Mouse (Mus musculus) stomach, postnatal 0 days (tissue): ENCODE data around the gene Cdhr3. TPM values are rescaled to one million over a fixed set of nuclear protein-coding genes. Genes with fewer than 3 reads are reported as not detected.

Experiments used
- ATAC-seq: fragments of 200-750 bp; cut with Nextera tagmentation; 2 replicates; pipeline ENCODE4 v1.8.0; 2017; ENCODE audit not compliant: low FRiP score, low TSS enrichment
- DNase-seq: peaks from one replicate; pipeline ENCODE4 v3.0.0-alpha.2; 2016; ENCODE audit warnings: low spot score
- H3K27ac ChIP-seq: fragments of 300-500 bp; sonication (generic); replicated peaks from 2 replicates; pipeline ENCODE4 v1.5.1; 2014; ENCODE audit warnings: mild to moderate bottlenecking, control low read depth
- H3K27me3 ChIP-seq: fragments of 300-500 bp; sonication (generic); 2 replicates; pipeline ENCODE4 v1.6.1; 2014; ENCODE audit warnings: low read length; ENCODE audit not compliant: control insufficient read depth, insufficient read depth
- H3K36me3 ChIP-seq: fragments of 300-500 bp; sonication (generic); 2 replicates; pipeline ENCODE4 v1.6.1; 2014; ENCODE audit warnings: low read length, mixed read lengths; ENCODE audit not compliant: control insufficient read depth, insufficient read depth
- H3K4me1 ChIP-seq: fragments of 300-500 bp; sonication (generic); replicated peaks from 2 replicates; pipeline ENCODE4 v1.6.1; 2014; ENCODE audit warnings: antibody characterized with exemption; ENCODE audit not compliant: control insufficient read depth, insufficient read depth
- H3K4me2 ChIP-seq: fragments of 300-500 bp; sonication (generic); replicated peaks from 2 replicates; pipeline ENCODE4 v1.6.1; 2014; ENCODE audit warnings: low read depth, mild to moderate bottlenecking, control low read depth, moderate library complexity
- H3K4me3 ChIP-seq: fragments of 300-500 bp; sonication (generic); 2 replicates; pipeline ENCODE4 v1.5.1; 2014; ENCODE audit warnings: low read depth, low read length, control low read depth
- H3K9ac ChIP-seq: fragments of 300-500 bp; sonication (generic); 2 replicates; pipeline ENCODE4 v1.6.1; 2014; ENCODE audit warnings: mild to moderate bottlenecking, low read length, control low read depth, mixed read lengths
- H3K9me3 ChIP-seq: fragments of 300-500 bp; sonication (generic); 2 replicates; pipeline ENCODE4 v1.6.1; 2016; ENCODE audit warnings: low read length; ENCODE audit not compliant: control insufficient read depth
- CTCF ChIP-seq: IDR thresholded peaks from 2 replicates; pipeline ENCODE4 v1.5.1; 2016; ENCODE audit warnings: antibody characterized with exemption, low read depth, mild to moderate bottlenecking, moderate library complexity
- EP300 ChIP-seq: optimal IDR thresholded peaks from 2 replicates; pipeline ENCODE3; 2016; ENCODE audit warnings: antibody characterized with exemption
- whole genome bisulfite sequencing: fragments of 180-500 bp; shearing (Covaris S2); extraction: QIAGEN DNeasy Blood & Tissue Kit; methylation state at CpG from one replicate; pipeline ENCODE4 v1.1.7; 2014; 5-methylcytosine and 5-hydroxymethylcytosine counted together
- polyA plus RNA-seq: library from polyadenylated mRNA; unstranded; fragments of >200 nt; fragmentation: Nextera tagmentation; extraction: Ambion mirVana; gene quantifications from 2 replicates; pipeline ENCODE4 v1.2.1, GENCODE M21; 2015

The Cdhr3 gene
- polyA plus RNA-seq, 1 experiment from 2014 or later, result 0.05 TPM

- Histone ChIP-seq H3K4me3 (no peak overlapping the region), H3K4me2 (no peak overlapping the region), H3K9me3 (no peaks in the 10 kb centered on the region), H3K27me3 (no peaks in the 10 kb centered on the region), H3K9ac (no peak overlapping the region), H3K36me3 (no peaks in the 10 kb centered on the region), H3K27ac (no peak overlapping the region), H3K4me1 (peaks cover 2% of the 10 kb centered on the region; the same call in 1 of the 2 replicates)
- no peak for DNase-seq
- no peak for TF ChIP-seq EP300
- no peak for TF ChIP-seq CTCF
- 64% methylated on average over 3 of the region's 3 CpGs for WGBS
- ATAC-seq, result no peak
Observed at GRCm38 (mm10) chr12:33048391-33048790, 44.3 kb downstream of the Cdhr3 start.

DNA sequence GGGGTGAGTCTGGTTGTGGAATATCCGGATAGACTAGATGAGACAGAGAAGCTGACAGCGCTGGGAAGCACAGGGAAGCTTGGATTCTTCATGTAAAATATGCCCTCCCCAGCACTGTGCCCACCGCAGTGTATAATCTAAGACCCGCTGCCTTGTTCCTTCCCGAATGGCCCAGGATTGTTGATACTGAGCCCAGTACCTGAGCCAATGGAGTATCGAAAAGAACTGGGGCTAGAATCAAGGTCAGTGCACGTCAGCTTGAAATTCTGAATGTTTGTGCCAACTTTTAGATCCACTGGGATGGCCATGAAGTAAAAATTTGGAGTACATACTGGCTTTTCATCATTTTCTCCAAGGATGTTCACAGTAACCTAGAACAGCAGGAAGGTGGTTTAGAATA lies 46.2 kb downstream of the Cdhr3 start:
- H3K4me1 ChIP-seq, result peaks cover 2% of the 10 kb centered on the region; the same call in 1 of the 2 replicates
- no peak overlapping the region for H3K9ac ChIP-seq
- H3K27me3 ChIP-seq, result no peaks in the 10 kb centered on the region
- H3K4me3 ChIP-seq, result no peak overlapping the region
- ATAC-seq (no peak), DNase-seq (no peak)
- TF ChIP-seq CTCF, result no peak
- TF ChIP-seq EP300, result no peak
- no peak overlapping the region for H3K4me2 ChIP-seq
- WGBS, result 88% methylated on average over 7 of the region's 7 CpGs
- no peaks in the 10 kb centered on the region for H3K36me3 ChIP-seq
- H3K9me3 ChIP-seq, result no peaks in the 10 kb centered on the region
- no peak overlapping the region for H3K27ac ChIP-seq

DNA sequence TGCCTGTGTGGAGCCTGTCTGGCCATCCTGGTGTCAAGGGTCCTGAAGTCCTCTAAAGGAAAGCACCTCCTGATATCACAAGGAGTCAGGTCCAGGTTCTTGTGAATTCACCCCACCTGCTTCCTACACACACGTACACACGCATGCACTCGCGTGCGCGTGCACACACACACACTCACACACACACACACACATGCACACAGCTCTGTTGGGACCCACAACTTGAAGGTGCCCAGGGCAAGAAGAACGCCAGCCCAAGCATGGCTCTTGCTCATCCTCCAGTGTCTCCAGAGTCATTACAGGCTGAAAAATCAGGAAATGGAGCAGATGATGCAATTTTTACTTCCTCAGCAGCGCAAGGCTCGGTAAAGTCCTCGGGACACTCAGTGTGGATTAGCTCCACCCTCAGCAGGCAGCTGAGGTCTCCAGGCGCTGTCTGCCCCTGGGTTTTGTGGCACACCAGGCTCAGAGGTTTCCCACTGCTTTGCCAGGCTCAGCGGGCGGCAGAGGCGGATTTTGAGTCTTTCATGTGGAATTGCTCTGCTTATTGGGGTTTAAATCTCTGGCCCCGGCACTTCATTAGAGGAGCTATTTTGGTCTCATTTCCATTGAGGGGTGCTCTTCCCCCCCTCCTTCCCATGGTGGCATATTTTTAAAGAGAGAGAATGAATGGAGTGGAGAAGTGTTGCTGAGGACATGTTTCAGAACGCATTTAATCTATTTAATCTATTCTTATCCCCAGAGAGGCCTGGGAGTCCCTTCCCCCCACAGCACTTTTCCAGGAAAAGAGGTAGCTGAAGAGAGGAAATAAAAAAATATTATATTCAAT lies 46.9 kb downstream of the Cdhr3 start:
- ATAC-seq (no peak), DNase-seq (no peak)
- H3K9me3 ChIP-seq, result no peaks in the 10 kb centered on the region
- H3K9ac ChIP-seq, result no peak overlapping the region
- no peak overlapping the region for H3K27ac ChIP-seq
- no peaks in the 10 kb centered on the region for H3K27me3 ChIP-seq
- no peak for TF ChIP-seq CTCF
- no peak for TF ChIP-seq EP300
- H3K4me2 ChIP-seq, result no peak overlapping the region; the same call in 1 of the 2 replicates
- H3K36me3 ChIP-seq, result no peaks in the 10 kb centered on the region
- H3K4me1 ChIP-seq, result peaks cover 2% of the 10 kb centered on the region; the same call in 1 of the 2 replicates
- no peak overlapping the region for H3K4me3 ChIP-seq
- 54% methylated on average over 16 of the region's 16 CpGs for WGBS

DNA sequence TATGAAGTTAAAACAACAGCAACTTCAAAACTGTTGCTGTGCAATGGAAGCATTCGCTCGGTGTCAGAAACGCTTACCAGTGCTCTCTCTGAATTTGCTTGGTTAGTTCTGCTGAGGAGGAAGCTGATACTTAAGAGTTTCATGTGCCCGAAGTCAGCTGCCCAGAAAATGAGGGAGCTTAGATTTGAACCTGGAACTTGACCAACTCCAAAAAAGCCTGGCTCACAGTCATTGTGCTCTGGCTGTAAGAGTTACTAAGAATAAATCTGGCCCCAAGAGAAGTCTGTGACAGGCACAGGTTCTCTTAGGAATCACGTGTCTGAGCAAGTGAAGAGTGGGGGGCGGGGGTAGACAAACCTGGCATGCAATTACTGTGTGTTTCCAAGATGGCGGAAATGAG lies 51.2 kb downstream of the Cdhr3 start:
- Histone ChIP-seq H3K4me2 (no peak overlapping the region), H3K4me3 (no peak overlapping the region), H3K9ac (no peak overlapping the region), H3K27me3 (no peaks in the 10 kb centered on the region), H3K9me3 (no peaks in the 10 kb centered on the region), H3K27ac (no peak overlapping the region), H3K4me1 (peaks cover 2% of the 10 kb centered on the region; the same call in 1 of the 2 replicates), H3K36me3 (no peaks in the 10 kb centered on the region)
- TF ChIP-seq EP300 (no peak), CTCF (no peak)
- DNase-seq (no peak), ATAC-seq (no peak)
- 84% methylated on average over 7 of the region's 7 CpGs for WGBS

- WGBS, result 53% methylated on average over 2 of the region's 2 CpGs
- no peak overlapping the region for H3K27ac ChIP-seq
- peaks cover 2% of the 10 kb centered on the region; the same call in 1 of the 2 replicates for H3K4me1 ChIP-seq
- H3K4me2 ChIP-seq, result no peak overlapping the region
- DNase-seq, result no peak
- no peak overlapping the region for H3K4me3 ChIP-seq
- no peaks in the 10 kb centered on the region for H3K36me3 ChIP-seq
- no peak overlapping the region for H3K9ac ChIP-seq
- TF ChIP-seq CTCF (no peak), EP300 (no peak)
- no peak for ATAC-seq
- no peaks in the 10 kb centered on the region for H3K9me3 ChIP-seq
- no peaks in the 10 kb centered on the region for H3K27me3 ChIP-seq
Observed at GRCm38 (mm10) chr12:33040811-33041210, 51.9 kb downstream of the Cdhr3 start.

DNA sequence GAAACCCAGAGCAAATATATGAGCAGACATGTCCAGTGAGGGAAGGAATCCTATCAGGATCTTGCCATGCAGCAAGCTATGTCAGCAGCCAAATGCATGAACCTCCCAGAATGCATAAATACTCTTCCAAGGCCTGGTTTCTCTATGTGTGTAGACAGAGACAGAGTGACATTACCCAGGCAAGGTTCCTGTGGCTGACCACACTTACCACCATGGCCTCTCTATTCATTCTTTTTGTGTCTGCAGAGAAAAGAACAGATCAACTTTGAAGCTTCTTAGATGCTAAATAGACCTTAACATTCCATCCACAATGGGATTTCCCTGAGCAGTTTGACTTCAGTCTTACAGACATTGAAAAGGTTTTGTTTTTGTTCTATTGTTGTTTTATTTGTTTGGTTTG lies 54.0 kb downstream of the Cdhr3 start:
- ATAC-seq (no peak), DNase-seq (no peak)
- Histone ChIP-seq H3K9me3 (no peaks in the 10 kb centered on the region), H3K4me1 (0 out of 2 replicates have a peak, but pooled peaks cover 2% of the 10 kb centered on the region), H3K27me3 (no peaks in the 10 kb centered on the region), H3K4me2 (no peak overlapping the region), H3K36me3 (no peaks in the 10 kb centered on the region), H3K27ac (no peak overlapping the region), H3K9ac (no peak overlapping the region), H3K4me3 (no peak overlapping the region)
- TF ChIP-seq EP300 (no peak), CTCF (no peak)
